Mouse (Mus musculus) hindbrain, embryonic 16.5 days (tissue): ENCODE results near the gene Yap1. TPM values are rescaled to one million over a fixed set of nuclear protein-coding genes. Genes with fewer than 3 reads are reported as not detected.

ENCODE experiments used
- ATAC-seq: fragments of 200-750 bp; cut with Nextera tagmentation; 2 replicates; pipeline ENCODE4 v1.8.0; 2017; ENCODE audit warnings: moderate TSS enrichment, moderate library complexity
- H3K27ac ChIP-seq: fragments of 300-500 bp; sonication (generic); 2 replicates; pipeline ENCODE4 v1.5.1; 2014; ENCODE audit warnings: low read depth, mild to moderate bottlenecking, control low read depth, low read length, moderate library complexity
- H3K27me3 ChIP-seq: fragments of 300-500 bp; sonication (generic); replicated peaks from 2 replicates; pipeline ENCODE4 v1.6.1; 2014; ENCODE audit warnings: low read length; ENCODE audit not compliant: control insufficient read depth, insufficient read depth
- H3K36me3 ChIP-seq: fragments of 300-500 bp; sonication (generic); 2 replicates; pipeline ENCODE4 v1.6.1; 2014; ENCODE audit warnings: mild to moderate bottlenecking, low read length, moderate library complexity, mixed read lengths; ENCODE audit not compliant: control insufficient read depth, insufficient read depth
- H3K4me1 ChIP-seq: fragments of 300-500 bp; sonication (generic); 2 replicates; pipeline ENCODE4 v1.6.1; 2014; ENCODE audit warnings: low read depth, low read length; ENCODE audit not compliant: control insufficient read depth, insufficient read depth
- H3K4me2 ChIP-seq: fragments of 300-500 bp; sonication (generic); 2 replicates; pipeline ENCODE4 v1.6.1; 2014; ENCODE audit warnings: mild to moderate bottlenecking, low read length, control low read depth, moderate library complexity
- H3K4me3 ChIP-seq: fragments of 300-500 bp; sonication (generic); 2 replicates; pipeline ENCODE4 v1.5.1; 2014; ENCODE audit warnings: mild to moderate bottlenecking, low read length, control low read depth, moderate library complexity
- H3K9ac ChIP-seq: fragments of 300-500 bp; sonication (generic); 2 replicates; pipeline ENCODE4 v1.6.1; 2014; ENCODE audit warnings: low read depth, mild to moderate bottlenecking, control low read depth, low read length, moderate library complexity
- H3K9me3 ChIP-seq: fragments of 300-500 bp; sonication (generic); 2 replicates; pipeline ENCODE4 v1.6.1; 2014; ENCODE audit warnings: mild to moderate bottlenecking, low read length, moderate library complexity; ENCODE audit not compliant: control insufficient read depth
- WGBS: fragments of 180-500 bp; shearing (Covaris S2); extraction: QIAGEN DNeasy Blood & Tissue Kit; methylation state at CpG from one replicate; pipeline ENCODE4 v1.1.7; 2014; 5-methylcytosine and 5-hydroxymethylcytosine counted together
- polyA plus RNA-seq: library from polyadenylated mRNA; unstranded; fragments of >200 nt; fragmentation: Nextera tagmentation; extraction: Ambion mirVana; gene quantifications from 2 replicates; pipeline ENCODE4 v1.2.1, GENCODE M21; 2015

Gene Yap1
- polyA plus RNA-seq, 1 experiment from 2014 or later = 6.7 TPM

DNA sequence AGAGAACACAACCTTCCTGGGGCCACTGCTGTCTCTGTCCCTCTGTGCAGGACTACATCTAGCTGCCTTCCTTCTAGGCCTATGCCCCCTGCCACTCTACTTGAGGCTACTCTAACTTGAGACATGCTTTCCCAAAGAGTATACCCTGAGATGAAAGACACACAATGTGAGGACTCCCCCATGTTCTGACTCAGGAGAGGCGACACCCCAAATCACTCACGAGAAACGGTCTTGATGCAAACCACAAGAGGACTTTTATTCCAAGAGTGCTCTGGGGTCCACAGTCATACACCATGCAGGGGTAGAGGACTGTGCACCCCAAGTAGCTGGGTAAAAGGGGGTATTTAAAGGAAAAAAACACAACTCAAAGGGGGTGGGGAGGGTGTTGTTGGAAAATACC lies 120.0 kb downstream of the Yap1 start:
- no peaks in the 10 kb centered on the region for H3K27me3 ChIP-seq
- no peak overlapping the region for H3K9ac ChIP-seq
- no peak overlapping the region for H3K27ac ChIP-seq
- WGBS = 96% methylated on average over 3 of the region's 3 CpGs
- no peaks in the 10 kb centered on the region for H3K4me1 ChIP-seq
- no peak overlapping the region for H3K4me3 ChIP-seq
- peaks cover 3% of the 10 kb centered on the region; the same call in 1 of the 2 replicates for H3K9me3 ChIP-seq
- H3K4me2 ChIP-seq = no peak overlapping the region
- ATAC-seq = no peak
- no peaks in the 10 kb centered on the region for H3K36me3 ChIP-seq

DNA sequence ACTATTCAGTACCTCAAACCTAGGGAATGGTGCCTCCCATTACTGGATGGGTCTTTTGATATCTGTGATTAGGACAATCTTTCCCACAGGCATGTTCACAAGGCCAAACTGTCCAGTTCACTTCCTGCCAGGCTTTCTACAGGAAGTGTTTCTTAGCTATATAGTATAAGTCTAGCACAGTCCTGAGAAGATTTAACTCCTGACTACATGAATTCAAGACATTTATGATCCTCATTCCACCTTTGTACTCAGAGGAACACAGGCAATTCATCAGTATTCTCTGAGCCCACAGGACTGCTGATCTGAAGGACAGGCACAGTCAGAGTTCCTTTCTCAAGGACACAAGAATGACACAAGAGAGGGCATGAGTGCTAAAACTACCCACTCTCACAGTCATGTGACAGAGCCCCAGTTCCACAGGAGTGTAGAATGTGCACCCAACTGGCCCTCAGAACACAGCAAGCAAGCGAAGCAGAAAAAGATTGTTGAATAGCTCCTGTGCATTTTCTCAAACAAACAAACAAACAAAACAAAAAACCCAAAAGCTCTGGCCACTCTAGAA lies 122.0 kb downstream of the Yap1 start:
- Histone ChIP-seq H3K9me3 (peaks cover 3% of the 10 kb centered on the region; the same call in 1 of the 2 replicates), H3K27me3 (no peaks in the 10 kb centered on the region), H3K4me1 (no peaks in the 10 kb centered on the region), H3K27ac (no peak overlapping the region), H3K4me2 (no peak overlapping the region), H3K36me3 (no peaks in the 10 kb centered on the region), H3K4me3 (no peak overlapping the region), H3K9ac (no peak overlapping the region)
- WGBS = 85% methylated on average over 1 of the region's 1 CpGs
- ATAC-seq = no peak

Other genes starting within 250 kb of the Yap1 start
- gene Tmem123, start 240.6 kb downstream of the Yap1 start, polyA plus RNA-seq = 20.4 and 23.0 TPM in 2 replicates
- 35.4 and 43.5 TPM in 2 replicates for gene Birc2, start 167.5 kb downstream of the Yap1 start, polyA plus RNA-seq
- 1.8 and 2.9 TPM in 2 replicates for gene Birc3, start 131.4 kb downstream of the Yap1 start, polyA plus RNA-seq
- 13.5 and 16.9 TPM in 2 replicates for gene Cfap300, start 38.2 kb upstream of the Yap1 start, polyA plus RNA-seq
- gene Cep126, start 129.7 kb upstream of the Yap1 start, polyA plus RNA-seq = 3.4 and 4.1 TPM in 2 replicates